Mouse (Mus musculus): ENCODE measurements around the gene Akr1b3. TPM values are rescaled to one million over a fixed set of nuclear protein-coding genes. Genes with fewer than 3 reads are reported as not detected.
A peak's percentile ranks its signal among the peaks of the same experiment; 100 is the strongest.

Akr1b3 gene
- polyA plus RNA-seq, 1 experiment = 258 TPM

- H3K4me1 ChIP-seq (ENCODE audit: control insufficient read depth, insufficient read depth, low read length) = no peaks in the 10 kb centered on the region
- no peak overlapping the region for H3K4me3 ChIP-seq (ENCODE audit: control insufficient read depth, low read depth, low read length)
- H3K27me3 ChIP-seq (ENCODE audit: control insufficient read depth, insufficient read depth, low read length) = no peaks in the 10 kb centered on the region
- TF ChIP-seq CTCF (IDR thresholded peaks at IDR 0.05; ENCODE audit: control insufficient read depth, insufficient read depth, insufficient replicate concordance, low read depth, low read length) = no peak
- TF ChIP-seq POLR2A (IDR thresholded peaks at IDR 0.05; ENCODE audit: control insufficient read depth, low read depth, low read length) = no peak
- H3K27ac ChIP-seq (ENCODE audit: control insufficient read depth, insufficient read depth, low read depth, low read length) = no peak overlapping the region
- H3K36me3 ChIP-seq (ENCODE audit: control insufficient read depth, insufficient read depth, low read length) = no peaks in the 10 kb centered on the region
These were observed 20.2 kb downstream of the Akr1b3 start for GRCm38 (mm10) chr6:34297055-34297454.

- Histone ChIP-seq H3K4me1 (ENCODE audit: control insufficient read depth, insufficient read depth, low read length) (no peaks in the 10 kb centered on the region), H3K27ac (ENCODE audit: control insufficient read depth, insufficient read depth, low read depth, low read length) (no peak overlapping the region), H3K36me3 (ENCODE audit: control insufficient read depth, insufficient read depth, low read length) (no peaks in the 10 kb centered on the region), H3K27me3 (ENCODE audit: control insufficient read depth, insufficient read depth, low read length) (no peaks in the 10 kb centered on the region), H3K4me3 (ENCODE audit: control insufficient read depth, low read depth, low read length) (no peak overlapping the region)
- no peak for TF ChIP-seq CTCF (IDR thresholded peaks at IDR 0.05; ENCODE audit: control insufficient read depth, insufficient read depth, insufficient replicate concordance, low read depth, low read length)
- no peak for TF ChIP-seq POLR2A (IDR thresholded peaks at IDR 0.05; ENCODE audit: control insufficient read depth, low read depth, low read length)
These were observed 21.8 kb downstream of the Akr1b3 start for GRCm38 (mm10) chr6:34295437-34295836.

GRCm38 (mm10) chr6:34292882-34293487 is 24.3 kb downstream of the Akr1b3 start:
- Histone ChIP-seq H3K4me3 (ENCODE audit: control insufficient read depth, low read depth, low read length) (no peak overlapping the region), H3K4me1 (ENCODE audit: control insufficient read depth, insufficient read depth, low read length) (peaks cover 3% of the 10 kb centered on the region; the same call in 1 of the 2 replicates), H3K27me3 (ENCODE audit: control insufficient read depth, insufficient read depth, low read length) (no peaks in the 10 kb centered on the region), H3K36me3 (ENCODE audit: control insufficient read depth, insufficient read depth, low read length) (no peaks in the 10 kb centered on the region), H3K27ac (ENCODE audit: control insufficient read depth, insufficient read depth, low read depth, low read length) (no peak overlapping the region)
- TF ChIP-seq POLR2A (IDR thresholded peaks at IDR 0.05; ENCODE audit: control insufficient read depth, low read depth, low read length) (no peak), CTCF (IDR thresholded peaks at IDR 0.05; ENCODE audit: control insufficient read depth, insufficient read depth, insufficient replicate concordance, low read depth, low read length) (peak; percentile 74; the same call in 1 of the 2 replicates)

GRCm38 (mm10) chr6:34292196-34292881 is 24.9 kb downstream of the Akr1b3 start:
- Histone ChIP-seq H3K4me1 (ENCODE audit: control insufficient read depth, insufficient read depth, low read length) (peaks cover 3% of the 10 kb centered on the region; the same call in 1 of the 2 replicates), H3K27ac (ENCODE audit: control insufficient read depth, insufficient read depth, low read depth, low read length) (no peak overlapping the region), H3K4me3 (ENCODE audit: control insufficient read depth, low read depth, low read length) (no peak overlapping the region), H3K36me3 (ENCODE audit: control insufficient read depth, insufficient read depth, low read length) (no peaks in the 10 kb centered on the region), H3K27me3 (ENCODE audit: control insufficient read depth, insufficient read depth, low read length) (no peaks in the 10 kb centered on the region)
- TF ChIP-seq POLR2A (IDR thresholded peaks at IDR 0.05; ENCODE audit: control insufficient read depth, low read depth, low read length) = no peak
- no peak for TF ChIP-seq CTCF (IDR thresholded peaks at IDR 0.05; ENCODE audit: control insufficient read depth, insufficient read depth, insufficient replicate concordance, low read depth, low read length)

GRCm38 (mm10) chr6:34290681-34291080 is 26.6 kb downstream of the Akr1b3 start:
- Histone ChIP-seq H3K4me3 (ENCODE audit: control insufficient read depth, low read depth, low read length) (no peak overlapping the region), H3K4me1 (ENCODE audit: control insufficient read depth, insufficient read depth, low read length) (peaks cover 3% of the 10 kb centered on the region; the same call in 1 of the 2 replicates), H3K27me3 (ENCODE audit: control insufficient read depth, insufficient read depth, low read length) (no peaks in the 10 kb centered on the region), H3K27ac (ENCODE audit: control insufficient read depth, insufficient read depth, low read depth, low read length) (no peak overlapping the region), H3K36me3 (ENCODE audit: control insufficient read depth, insufficient read depth, low read length) (no peaks in the 10 kb centered on the region)
- TF ChIP-seq CTCF (IDR thresholded peaks at IDR 0.05; ENCODE audit: control insufficient read depth, insufficient read depth, insufficient replicate concordance, low read depth, low read length) (no peak), POLR2A (IDR thresholded peaks at IDR 0.05; ENCODE audit: control insufficient read depth, low read depth, low read length) (no peak)

- Histone ChIP-seq H3K4me3 (ENCODE audit: control insufficient read depth, low read depth, low read length) (no peak overlapping the region), H3K36me3 (ENCODE audit: control insufficient read depth, insufficient read depth, low read length) (no peaks in the 10 kb centered on the region), H3K4me1 (ENCODE audit: control insufficient read depth, insufficient read depth, low read length) (peaks cover 3% of the 10 kb centered on the region; the same call in 1 of the 2 replicates), H3K27me3 (ENCODE audit: control insufficient read depth, insufficient read depth, low read length) (no peaks in the 10 kb centered on the region), H3K27ac (ENCODE audit: control insufficient read depth, insufficient read depth, low read depth, low read length) (no peak overlapping the region)
- TF ChIP-seq POLR2A (IDR thresholded peaks at IDR 0.05; ENCODE audit: control insufficient read depth, low read depth, low read length) (no peak), CTCF (IDR thresholded peaks at IDR 0.05; ENCODE audit: control insufficient read depth, insufficient read depth, insufficient replicate concordance, low read depth, low read length) (no peak)
These were observed 27.2 kb downstream of the Akr1b3 start for GRCm38 (mm10) chr6:34290091-34290490.

- Histone ChIP-seq H3K27me3 (ENCODE audit: control insufficient read depth, insufficient read depth, low read length) (no peaks in the 10 kb centered on the region), H3K36me3 (ENCODE audit: control insufficient read depth, insufficient read depth, low read length) (no peaks in the 10 kb centered on the region), H3K27ac (ENCODE audit: control insufficient read depth, insufficient read depth, low read depth, low read length) (no peak overlapping the region), H3K4me3 (ENCODE audit: control insufficient read depth, low read depth, low read length) (no peak overlapping the region), H3K4me1 (ENCODE audit: control insufficient read depth, insufficient read depth, low read length) (peaks cover 3% of the 10 kb centered on the region; the same call in 1 of the 2 replicates)
- TF ChIP-seq CTCF (IDR thresholded peaks at IDR 0.05; ENCODE audit: control insufficient read depth, insufficient read depth, insufficient replicate concordance, low read depth, low read length) = no peak
- TF ChIP-seq POLR2A (IDR thresholded peaks at IDR 0.05; ENCODE audit: control insufficient read depth, low read depth, low read length) = no peak
These were observed 29.2 kb downstream of the Akr1b3 start for GRCm38 (mm10) chr6:34288098-34288497.
